Mouse (Mus musculus): ENCODE data around the gene Mbl1. TPM values are rescaled to one million over a fixed set of nuclear protein-coding genes. Genes with fewer than 3 reads are reported as not detected.

Gene Mbl1
- not detected for polyA plus RNA-seq (2014; fragmentation: Illumina TruSeq; extraction: RNeasy Lipid Tissue Mini Kit (QIAGEN cat#74804); ENCODE audit: low replicate concordance)

GRCm38 (mm10) chr14:41151220-41151898 lies at the start of gene Mbl1:
Mbl1 (plus strand) TSS chr14:41151458.

GRCm38 (mm10) chr14:41104853-41105444 lies 46.3 kb upstream of the Mbl1 start, which contains the start of gene Mat1a:
Mat1a (plus strand) TSS chr14:41105035.

GRCm38 (mm10) chr14:41131540-41131939 lies 19.7 kb upstream of the Mbl1 start, which contains the start of gene Sftpa1:
Sftpa1 (plus strand) TSS chr14:41131782.

GRCm38 (mm10) chr14:41185059-41185821 lies 34.0 kb downstream of the Mbl1 start, which contains the start of gene Sftpd:
Sftpd (minus strand) TSS chr14:41185149.

Other genes starting within 250 kb of the Mbl1 start
- 9.9 TPM for gene Tspan14, start 184.7 kb upstream of the Mbl1 start, polyA plus RNA-seq (2014; fragmentation: Illumina TruSeq; extraction: RNeasy Lipid Tissue Mini Kit (QIAGEN cat#74804); ENCODE audit: low replicate concordance)
- 636 TPM for gene Fam213a, start 137.7 kb upstream of the Mbl1 start, polyA plus RNA-seq (2014; fragmentation: Illumina TruSeq; extraction: RNeasy Lipid Tissue Mini Kit (QIAGEN cat#74804); ENCODE audit: low replicate concordance)
- not detected for gene Dydc2, start 82.2 kb upstream of the Mbl1 start, polyA plus RNA-seq (2014; fragmentation: Illumina TruSeq; extraction: RNeasy Lipid Tissue Mini Kit (QIAGEN cat#74804); ENCODE audit: low replicate concordance)
- not detected for gene Dydc1, start 78.5 kb upstream of the Mbl1 start, polyA plus RNA-seq (2014; fragmentation: Illumina TruSeq; extraction: RNeasy Lipid Tissue Mini Kit (QIAGEN cat#74804); ENCODE audit: low replicate concordance)
- 0.37 TPM for gene Mat1a, start 46.4 kb upstream of the Mbl1 start, polyA plus RNA-seq (2014; fragmentation: Illumina TruSeq; extraction: RNeasy Lipid Tissue Mini Kit (QIAGEN cat#74804); ENCODE audit: low replicate concordance)
- 0.37 TPM for gene Sftpa1, start 19.7 kb upstream of the Mbl1 start, polyA plus RNA-seq (2014; fragmentation: Illumina TruSeq; extraction: RNeasy Lipid Tissue Mini Kit (QIAGEN cat#74804); ENCODE audit: low replicate concordance)
- gene Sftpd, start 33.7 kb downstream of the Mbl1 start, polyA plus RNA-seq (2014; fragmentation: Illumina TruSeq; extraction: RNeasy Lipid Tissue Mini Kit (QIAGEN cat#74804); ENCODE audit: low replicate concordance): not detected
- not detected for gene Gm2832, start 127.3 kb downstream of the Mbl1 start, polyA plus RNA-seq (2014; fragmentation: Illumina TruSeq; extraction: RNeasy Lipid Tissue Mini Kit (QIAGEN cat#74804); ENCODE audit: low replicate concordance)
- gene Gm5798, start 197.2 kb downstream of the Mbl1 start, polyA plus RNA-seq (2014; fragmentation: Illumina TruSeq; extraction: RNeasy Lipid Tissue Mini Kit (QIAGEN cat#74804); ENCODE audit: low replicate concordance): not detected
- not detected for gene Gm7945, start 234.9 kb downstream of the Mbl1 start, polyA plus RNA-seq (2014; fragmentation: Illumina TruSeq; extraction: RNeasy Lipid Tissue Mini Kit (QIAGEN cat#74804); ENCODE audit: low replicate concordance)

Data from small intestine, adult 10 weeks (tissue).